Mouse (Mus musculus): ENCODE measurements around the gene Lmna.

Gene Lmna

DNA sequence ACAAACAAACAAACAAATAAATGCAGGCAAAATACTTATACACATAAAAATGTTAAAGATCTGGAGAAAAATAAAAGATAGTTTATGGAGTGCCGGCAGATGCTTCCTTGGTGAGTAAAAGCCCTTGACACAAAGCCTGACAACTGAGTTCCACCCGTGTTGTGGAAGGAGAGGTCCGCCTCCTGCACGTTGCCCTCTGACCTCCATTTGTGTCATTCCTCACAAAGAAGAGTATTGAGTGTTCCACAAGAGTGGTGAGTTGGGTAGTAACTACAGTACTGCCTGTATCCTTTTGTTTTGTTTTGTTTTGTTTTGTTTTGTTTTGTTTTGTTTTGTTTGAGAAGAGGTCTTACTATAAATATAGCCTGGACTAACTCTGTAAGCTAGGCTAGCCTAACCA, 10.2 kb downstream of the Lmna start:
- no peak for DNase-seq

DNA sequence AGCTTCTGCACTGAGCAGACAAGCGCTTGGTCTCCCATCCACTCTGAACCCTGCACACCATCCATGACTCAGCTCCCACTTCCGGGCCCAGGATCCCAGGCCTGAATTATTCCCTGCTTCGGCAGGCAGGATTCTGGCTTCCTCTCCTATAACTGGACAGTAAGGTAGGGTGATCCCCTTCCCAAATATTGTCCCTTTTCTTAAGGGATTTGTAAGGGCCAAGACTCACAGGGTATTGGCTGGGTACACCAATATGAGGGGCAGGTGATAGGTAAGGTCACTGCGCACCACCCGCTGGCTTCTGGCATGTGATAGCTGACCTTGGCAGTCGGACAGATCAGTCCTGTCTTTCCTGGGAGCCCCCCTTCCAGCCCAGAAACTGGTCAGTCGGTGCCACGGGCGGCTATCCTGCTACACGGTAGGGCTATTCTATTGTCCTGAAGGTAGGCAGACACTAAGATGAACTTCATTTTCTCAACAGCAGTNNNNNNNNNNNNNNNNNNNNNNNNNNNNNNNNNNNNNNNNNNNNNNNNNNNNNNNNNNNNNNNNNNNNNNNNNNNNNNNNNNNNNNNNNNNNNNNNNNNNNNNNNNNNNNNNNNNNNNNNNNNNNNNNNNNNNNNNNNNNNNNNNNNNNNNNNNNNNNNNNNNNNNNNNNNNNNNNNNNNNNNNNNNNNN, 13.9 kb downstream of the Lmna start:
- no peak for DNase-seq

DNA sequence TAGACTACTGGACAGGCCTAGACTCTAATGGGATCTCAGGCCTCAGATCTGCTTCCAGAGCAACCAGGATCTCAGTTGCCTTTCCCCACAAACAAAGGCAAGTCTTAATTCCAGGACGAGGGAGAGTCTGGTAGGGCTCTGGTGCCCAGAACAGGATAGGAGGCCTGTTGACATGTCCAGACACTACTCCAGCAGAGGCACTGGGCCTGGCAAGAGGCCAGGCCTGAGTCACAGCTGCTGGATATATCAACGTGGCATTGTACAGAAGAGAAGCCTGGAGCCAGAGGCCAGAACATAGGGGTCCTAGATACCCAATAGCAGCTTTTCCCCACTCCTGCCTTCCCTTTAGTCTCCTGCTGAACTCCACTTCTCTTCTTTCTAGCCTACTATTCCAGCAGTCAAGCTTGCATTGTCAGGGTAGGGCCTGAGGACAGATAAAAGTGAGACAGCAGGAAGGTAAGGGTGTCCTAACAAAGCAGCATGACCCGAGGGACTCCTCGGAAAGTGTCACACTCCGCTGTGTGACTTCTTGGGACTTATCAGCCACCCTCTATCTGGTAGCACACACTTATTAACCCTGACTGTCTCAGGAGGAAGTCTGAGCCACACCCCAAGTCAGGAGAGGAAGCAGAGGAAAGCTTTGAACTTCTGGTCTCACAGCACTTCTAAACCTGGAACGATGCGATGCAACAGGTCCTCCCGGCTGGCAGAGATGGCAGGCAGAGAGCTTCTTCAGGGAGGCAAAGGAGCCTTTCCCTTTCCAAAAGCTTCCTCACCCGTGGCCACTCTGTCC, 14.7 kb downstream of the Lmna start:
- no peak for DNase-seq

DNA sequence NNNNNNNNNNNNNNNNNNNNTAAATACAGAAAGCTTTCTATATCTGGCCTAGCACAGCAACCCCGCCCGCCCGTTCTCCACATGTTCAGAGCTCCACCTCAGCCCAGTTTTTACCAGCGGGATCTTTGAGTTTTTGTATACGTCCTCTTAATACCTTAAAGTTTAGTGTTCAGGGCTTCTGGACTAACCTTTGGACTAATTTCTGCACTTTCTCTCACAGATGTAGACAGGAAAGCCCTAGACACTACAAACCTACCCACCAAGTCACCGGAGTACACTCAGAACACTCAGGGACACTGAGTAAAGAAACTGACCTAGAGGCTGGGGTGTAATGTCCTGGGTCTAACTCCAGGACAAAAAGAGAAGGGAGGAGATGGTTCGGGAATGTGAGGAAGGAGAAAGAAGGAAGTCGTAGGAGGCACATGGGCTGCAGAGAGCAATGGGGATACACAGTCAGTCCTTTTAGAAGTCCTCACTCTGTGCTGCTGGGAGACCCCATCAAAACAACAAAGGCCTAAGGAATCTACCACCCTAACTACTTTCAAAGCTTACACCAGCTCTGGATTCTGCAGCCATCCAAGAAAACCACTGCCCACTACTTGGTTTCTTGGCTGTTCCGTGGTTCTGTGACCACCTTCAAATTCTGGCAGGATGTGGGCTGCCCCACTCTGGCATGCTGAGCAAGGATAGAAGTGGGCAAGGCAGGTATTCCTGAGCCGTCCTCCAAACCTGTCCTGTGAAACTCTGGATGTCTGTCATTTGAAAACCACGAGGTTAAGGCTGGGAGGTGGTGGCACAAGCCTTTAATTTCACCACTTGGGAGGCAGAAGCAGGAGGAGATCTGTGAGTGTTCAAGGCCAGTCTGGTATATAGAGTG, 15.8 kb downstream of the Lmna start:
- DNase-seq: no peak

DNA sequence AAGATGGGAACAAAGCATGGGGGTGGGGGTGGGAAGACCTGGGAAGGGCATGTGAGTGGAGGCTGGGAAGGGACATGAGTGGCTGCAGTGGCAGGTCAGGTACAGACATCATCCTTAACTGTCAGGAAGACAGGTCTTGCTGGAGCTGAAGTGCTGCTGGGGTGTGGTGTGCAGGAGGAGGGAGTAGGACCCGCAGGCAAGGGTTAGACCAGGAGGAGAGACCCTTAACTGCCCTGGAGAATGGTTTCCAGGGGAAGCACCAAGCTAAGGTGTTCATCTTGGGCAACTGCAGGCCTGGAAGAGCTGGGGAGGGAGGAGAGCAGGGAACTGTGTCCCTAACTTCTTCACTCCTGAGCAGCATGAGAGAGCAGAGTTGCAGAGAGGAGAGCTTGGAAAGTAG, 22.4 kb downstream of the Lmna start:
- no peak for DNase-seq

DNA sequence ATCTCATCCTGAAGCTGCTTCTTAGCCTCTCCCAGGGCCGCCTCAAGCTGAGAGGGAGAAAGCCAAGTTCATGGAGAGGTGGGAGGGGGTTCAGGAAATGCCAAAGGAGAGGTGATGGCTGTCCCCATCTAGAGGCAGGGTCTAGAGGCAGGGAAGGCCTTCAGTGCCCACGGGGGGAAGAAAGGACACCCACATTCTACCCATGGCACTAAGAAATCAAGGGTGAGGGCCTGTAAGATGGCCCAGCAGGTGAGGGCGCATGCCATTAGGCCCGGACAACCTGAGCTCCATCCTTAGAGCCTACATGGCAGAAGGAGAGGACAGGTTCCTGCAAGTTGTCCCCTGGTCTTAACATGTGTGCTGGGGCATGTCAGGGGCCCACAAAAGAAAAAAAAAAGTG, 22.9 kb downstream of the Lmna start:
- no peak for DNase-seq

DNA sequence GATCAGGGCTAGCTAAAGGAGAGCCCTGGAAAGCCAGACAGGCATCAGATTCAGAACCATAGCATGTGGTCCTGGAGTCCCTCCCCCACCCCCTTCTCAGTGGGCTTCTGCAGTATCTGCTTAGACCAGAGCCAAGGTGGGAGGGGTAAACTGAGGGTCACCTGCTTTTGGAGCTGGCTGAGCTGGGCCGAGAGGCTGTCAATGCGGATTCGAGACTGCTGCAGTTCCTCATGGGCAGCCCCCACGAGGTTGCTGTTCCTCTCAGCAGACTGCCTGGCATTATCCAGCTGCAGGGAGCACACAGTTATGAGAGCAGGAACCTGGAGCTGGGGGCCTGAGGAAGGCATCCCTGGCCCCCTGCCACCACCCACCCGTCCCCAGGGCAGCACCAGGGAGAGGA, 23.7 kb downstream of the Lmna start:
- no peak for DNase-seq

DNA sequence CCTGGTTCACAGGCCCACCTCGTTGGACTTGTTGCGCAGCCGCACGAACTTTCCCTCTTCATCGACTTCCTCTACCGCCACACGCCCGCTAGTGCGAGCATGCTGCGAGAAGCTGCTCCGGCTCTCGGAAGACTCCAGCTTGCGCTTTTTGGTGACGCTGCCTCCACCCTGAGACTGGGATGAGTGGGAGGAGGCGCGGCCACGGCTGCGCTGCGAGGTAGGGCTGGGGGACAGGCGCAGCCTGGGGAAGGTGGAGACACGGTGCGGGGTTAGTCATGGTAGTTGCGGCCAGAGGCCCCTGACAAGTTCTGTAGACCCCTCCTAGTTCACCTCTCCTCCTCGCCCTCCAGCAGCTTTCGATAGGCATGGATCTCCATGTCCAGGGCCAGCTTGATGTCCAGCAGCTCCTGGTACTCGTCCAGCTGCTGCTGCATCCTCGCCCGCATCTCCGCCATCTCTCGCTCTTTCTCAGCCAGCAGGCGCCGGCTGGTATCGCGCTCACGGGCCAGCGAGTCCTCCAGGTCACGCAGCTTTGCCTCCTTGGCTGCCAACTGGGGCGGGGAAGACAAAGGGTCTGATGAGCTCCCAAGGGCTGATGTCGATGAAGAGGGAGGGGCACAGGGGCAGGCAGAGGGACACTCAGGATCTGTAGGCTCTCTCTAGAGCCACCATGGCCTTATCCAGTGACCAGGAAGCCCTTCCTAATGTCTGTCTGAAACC, 25.0 kb downstream of the Lmna start:
- peak; percentile 62 for DNase-seq

DNA sequence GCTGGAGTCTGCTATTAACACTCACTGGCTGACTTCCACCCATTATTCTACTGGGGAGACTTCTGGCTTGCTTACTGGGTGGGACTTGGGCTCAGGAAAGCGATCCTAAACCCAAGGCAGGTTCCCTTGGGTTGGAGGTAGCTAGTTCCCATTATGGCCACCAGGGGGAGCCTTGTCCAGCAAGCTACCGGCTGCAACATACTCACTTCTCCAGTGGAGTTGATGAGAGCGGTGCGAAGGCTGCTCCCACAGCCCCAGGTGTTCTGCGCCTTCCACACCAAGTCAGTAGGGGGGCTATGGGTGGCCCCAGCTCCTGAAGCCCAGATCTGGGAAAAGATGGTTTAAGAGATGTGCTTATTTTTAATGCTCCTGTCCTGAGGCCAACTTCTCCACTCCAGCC, 26.1 kb downstream of the Lmna start:
- peak; percentile 86 for DNase-seq

DNA sequence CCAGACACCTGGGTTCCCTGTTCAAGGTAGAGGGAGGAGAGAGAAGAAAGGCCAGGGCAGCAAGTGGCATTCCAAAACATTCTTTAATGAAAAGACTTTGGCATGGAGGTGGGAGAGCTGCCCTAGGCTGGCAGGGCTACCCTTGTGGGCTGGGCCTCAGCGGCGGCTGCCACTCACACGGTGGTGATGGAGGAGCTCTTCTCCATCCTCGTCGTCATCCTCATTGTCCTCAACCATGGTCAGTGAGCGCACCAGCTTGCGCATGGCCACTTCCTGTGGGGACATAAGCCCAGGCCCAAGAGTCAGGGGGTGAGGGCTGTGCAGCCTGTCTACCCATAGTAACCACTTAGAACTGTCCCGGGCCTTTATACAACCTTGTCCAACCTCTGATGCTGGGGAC, 26.6 kb downstream of the Lmna start:
- no peak for DNase-seq

DNA sequence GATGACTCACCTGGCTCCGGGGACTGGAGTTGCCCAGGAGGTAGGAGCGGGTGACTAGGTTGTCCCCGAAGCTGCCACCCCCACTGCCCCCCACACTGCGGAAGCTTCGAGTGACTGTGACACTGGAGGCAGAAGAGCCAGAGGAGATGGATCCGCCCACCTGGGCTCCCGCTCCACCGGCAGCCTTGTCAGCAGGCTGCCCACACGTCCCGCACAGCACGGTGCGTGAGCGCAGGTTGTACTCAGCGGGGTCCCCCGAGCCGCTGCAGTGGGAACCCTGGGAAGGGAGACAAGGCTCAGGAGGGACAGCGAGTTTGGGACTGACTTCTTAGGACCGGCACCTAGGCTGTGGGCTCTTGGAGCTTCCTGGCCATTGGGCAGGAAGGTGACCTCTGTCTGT, 27.4 kb downstream of the Lmna start:
- no peak for DNase-seq

DNA sequence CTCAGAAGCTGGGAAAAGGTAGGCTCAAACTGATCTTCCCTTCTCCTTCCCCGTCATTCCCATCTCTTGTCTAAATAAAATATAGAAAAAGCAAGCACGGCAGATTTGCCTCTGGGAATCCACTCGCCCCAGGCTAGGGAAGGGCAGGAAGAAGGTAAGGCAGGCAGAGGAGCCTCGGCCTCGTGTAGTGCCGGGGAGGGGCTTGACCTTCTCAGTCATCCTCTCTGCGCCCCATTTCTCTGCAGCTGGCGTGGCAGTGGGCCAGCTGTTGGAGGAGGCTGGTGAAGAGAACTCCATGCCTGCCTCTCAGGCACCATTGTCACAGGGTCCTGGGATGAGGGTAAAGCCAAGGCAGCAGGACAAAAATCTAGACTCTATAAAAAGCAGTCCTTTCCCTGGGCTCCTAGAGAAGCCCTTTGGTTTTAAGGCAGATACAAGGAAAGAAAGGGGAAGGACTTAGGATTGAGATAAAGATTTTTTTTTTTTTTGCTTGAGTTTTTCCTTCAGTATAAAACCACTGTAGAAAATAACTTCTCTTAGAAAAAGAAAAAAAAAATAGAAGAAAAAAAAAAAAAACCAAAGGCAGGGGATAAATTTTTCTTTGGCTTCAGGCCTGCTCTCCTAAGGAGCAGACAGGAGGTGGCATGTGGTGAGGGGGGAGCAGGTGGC, 28.2 kb downstream of the Lmna start:
- no peak for DNase-seq

DNA sequence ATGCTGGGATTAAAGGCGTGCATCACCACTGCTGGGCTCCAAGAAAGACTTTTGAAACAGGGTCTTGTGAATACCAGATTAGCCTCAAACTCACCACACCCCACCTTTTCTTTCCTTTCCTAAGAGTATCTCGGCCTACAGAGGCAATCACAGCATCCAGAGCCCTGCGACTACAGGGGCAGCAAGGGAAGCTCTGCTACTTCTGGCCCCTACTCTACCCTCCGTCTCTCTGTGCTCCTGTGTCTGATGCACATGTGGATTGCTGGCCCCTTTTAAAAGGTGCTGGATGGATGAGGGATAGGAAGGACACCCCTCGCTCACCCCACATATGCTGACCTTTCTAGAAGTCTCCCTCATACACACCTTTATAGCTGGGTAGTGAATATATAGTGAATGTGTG, 29.1 kb downstream of the Lmna start:
- no peak for DNase-seq

DNA sequence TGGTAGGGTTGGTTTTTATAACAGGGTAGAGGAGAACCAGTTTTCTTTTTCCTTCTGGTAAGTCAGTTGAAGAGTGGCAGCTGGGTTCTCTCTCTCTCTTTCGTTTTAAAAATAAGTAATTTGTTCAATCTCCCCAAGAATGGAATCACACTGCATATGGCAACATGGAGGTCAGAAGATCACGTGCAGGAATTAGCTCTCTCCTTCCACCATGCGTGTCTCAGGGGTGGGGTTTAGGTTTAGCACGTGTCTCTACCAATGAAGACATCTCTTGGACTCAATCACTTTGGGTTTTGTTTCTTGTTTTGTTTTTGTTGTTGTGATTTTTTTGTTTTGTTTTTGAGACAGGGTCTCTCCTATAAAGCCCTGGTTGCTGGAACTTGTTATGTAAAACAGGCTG, 29.9 kb downstream of the Lmna start:
- no peak for DNase-seq

DNA sequence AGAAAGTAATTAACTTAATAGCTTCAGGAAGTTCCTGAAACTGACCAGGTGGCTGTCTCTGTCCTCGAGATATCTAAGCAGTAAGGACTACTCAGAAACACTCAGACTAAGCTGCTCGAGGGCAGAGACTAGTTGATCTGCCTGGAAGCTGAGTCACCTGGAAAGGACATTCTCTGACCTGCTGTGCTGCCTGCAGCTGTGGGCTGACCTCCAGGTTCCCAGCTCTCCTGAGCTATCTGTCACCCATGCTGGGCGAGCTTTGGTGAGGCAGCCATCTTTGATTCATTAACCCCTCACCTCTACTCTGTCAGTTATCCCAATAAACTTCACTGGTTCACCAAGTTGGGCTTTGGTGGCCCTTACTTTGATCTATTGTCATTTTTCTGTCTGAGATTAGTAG, 30.6 kb downstream of the Lmna start:
- no peak for DNase-seq

DNA sequence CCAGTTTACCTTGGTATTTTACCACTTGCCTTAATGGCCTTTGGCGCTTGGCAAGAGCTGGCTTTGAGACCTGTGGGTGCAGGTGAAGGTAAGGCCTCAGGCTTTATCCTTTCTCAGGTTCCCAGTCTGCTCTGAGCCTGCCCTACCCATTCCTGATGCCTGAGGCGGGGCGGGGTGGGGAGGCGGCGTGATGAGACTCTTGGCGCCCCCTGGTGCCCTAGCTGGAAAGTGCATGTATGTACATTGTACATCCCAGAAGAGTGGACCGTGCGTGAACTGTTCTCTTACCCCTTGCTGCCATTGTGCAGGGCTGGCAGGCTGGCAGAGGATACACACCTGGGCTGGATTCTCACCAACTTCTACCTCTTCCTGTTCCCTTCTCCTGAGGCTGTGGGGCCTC, 32.0 kb downstream of the Lmna start:
- peak; percentile 83 for DNase-seq

DNA sequence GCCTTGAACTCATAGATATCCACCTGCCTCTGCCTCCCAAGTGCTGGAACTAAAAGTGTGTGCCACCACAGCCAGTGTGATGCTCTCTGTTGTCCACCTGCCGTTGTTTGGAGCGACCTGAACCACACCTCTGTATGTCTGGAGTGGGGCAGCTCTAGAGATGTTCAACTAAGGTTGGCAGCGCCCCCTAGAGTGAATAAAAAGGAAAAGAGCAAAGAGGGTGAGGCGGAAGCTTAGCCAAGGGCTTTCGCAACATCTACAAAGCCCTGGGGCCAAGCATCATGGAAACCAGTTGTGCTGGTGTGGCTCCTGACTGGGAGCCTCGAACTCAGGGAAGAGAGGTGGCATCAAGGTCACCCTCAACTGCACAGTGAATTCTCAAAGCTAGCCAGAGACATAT, 33.4 kb downstream of the Lmna start:
- DNase-seq: no peak

DNA sequence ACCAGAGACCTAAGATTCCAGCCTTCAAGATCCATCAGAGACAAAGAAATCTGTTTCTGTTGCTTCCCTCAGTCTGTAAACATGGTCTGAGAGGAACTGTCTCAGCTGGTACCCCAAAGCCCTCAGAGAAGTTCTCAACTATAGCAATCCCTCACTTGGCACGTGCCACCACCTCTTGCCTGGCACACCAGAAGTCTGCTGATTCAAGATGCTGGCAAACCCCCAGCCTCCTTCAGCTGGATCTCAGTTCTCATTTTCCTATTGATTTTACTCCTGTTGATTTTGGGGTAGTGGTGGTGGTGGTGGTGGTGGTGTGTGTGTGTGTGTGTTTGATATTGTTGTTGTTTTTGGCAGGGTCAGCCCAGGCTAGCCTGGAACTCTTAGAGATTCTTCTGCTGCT, 36.2 kb downstream of the Lmna start:
- no peak for DNase-seq

DNA sequence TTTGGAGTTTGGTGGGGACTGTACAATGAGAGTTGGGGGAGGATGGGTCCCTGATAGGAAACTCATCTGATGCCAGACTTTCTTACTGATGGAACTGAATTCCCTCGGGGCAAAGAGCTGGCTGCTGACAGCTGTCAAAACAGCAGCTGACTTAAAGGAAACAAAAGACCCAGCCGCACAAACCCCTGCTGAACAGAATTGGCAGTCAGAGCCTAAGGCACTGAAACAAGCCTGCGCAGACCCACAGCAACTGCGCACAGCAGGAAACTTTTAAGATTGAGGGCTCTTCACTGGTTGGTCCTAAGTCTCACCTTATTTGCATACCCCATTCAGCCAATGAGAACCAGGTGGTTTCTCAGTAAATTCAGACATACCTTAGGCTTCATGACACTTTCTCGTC, 36.7 kb downstream of the Lmna start:
- no peak for DNase-seq

DNA sequence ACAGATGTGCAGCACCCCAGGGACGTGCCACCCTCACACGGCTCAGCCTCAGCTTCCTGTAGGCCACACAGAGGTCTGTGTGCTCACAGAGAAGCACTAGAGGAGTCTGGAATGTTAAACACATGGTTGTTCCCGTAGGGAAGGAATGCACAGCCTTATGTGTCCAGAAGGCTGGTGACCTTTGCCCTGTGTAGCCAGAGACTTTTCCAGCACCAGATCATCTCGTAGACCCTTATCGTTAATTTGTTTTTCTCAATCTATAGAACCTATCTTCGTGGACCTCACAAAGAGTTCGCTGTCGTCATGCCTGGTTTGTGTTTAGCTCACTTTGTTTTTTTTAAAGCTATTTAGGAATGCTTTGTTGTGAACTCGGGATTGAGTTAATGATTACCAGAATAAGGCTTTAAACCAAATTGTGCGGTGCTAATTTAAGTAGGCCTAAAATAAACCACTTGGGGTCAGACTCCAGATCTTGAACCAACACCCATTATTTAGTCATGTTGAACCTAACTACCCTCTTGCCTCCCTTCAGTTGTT, 38.7 kb downstream of the Lmna start:
- no peak for DNase-seq

DNA sequence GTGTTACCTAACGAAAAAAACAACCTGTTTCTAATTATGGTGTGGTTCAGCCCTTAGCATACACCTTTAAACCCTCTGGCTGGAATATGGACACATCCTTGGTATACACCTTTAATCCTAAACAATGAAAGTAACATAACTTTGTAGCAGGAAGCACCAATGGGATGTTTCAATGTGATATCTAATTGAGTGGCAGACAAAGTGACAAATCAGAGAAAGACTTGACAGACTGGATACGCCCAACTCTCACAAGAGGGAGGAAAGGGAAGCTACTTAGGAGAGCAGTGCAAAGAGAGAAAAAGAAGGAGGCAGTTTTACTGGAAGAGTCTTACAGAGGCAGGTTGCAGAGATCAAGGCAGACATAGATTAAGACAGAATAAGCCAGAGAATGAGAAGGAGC, 40.3 kb downstream of the Lmna start:
- DNase-seq: no peak

DNA sequence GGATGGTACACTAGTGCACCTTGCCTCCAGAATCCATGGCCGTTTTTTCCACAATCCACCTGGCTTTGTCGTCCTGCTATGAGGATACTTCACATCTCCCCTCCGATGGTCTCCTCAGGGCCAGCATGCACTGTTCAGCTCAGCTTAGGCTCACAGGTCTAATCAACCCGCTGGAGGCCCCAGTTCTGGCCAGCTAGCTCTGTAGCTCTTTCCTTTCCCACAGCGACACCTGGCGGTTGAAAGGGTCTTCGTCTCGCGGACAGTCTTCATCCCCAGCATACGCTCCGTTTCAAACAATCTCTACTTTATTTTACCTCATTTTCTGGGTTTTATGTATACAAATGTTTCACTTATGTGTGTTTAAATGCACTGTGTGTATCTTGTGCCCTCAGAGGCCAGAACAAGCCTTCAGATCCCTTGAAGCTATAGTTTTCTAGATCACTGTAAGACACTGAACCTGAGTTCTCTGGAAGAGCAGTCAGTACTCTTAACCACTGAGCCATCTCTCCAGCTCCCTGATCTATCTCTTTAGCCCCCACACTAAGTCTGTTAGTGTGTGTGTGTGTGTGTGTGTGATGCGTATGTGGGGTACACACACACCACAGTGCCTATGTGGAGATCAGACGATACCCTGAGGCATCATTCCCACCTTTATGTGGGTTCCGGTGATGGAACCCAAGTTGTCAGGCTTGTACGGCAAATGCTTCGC, 42.5 kb downstream of the Lmna start:
- DNase-seq: peak; percentile 91
